Mouse (Mus musculus): ENCODE measurements around the gene Asic5.

Gene Asic5

DNA sequence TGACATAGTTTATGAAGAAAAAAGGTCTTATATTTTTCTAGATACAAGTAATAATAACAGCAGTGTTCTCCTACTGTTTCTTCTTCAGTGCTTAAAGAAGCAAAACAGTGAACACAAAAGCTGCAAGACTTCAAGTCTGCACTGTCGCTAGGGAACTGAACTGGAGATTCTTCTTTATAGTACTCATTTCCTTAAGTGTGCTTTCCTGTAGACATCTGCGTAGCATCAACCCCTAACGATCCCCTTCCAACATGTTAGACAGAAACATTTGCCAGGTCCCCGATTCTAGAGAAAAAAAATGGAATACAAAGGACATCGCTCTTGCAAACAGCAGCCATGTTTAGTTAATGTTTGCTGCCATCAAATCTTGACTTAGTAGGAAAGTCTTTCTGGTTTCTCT lies 85.7 kb downstream of the Asic5 start:
- in situ Hi-C loops (cut with MboI, MseI): loop anchor here (10.0 kb wide), 1 partner anchor 1813 kb away; no protein-coding TSS in a partner anchor
